Mouse (Mus musculus): ENCODE results near the gene Suox. TPM values are rescaled to one million over a fixed set of nuclear protein-coding genes. Genes with fewer than 3 reads are reported as not detected.

The Suox gene
- polyA plus RNA-seq, 1 experiment from 2014 or later, result 15.6 TPM

Other genes with a start within 250 kb of the Suox start
- 174 and 177 TPM in 2 replicates for gene Smarcc2, start 214.8 kb downstream of the Suox start, polyA plus RNA-seq (2016; fragmentation: Nextera tagmentation; extraction: Ambion mirVana)
- gene Myl6, start 179.9 kb downstream of the Suox start, polyA plus RNA-seq (2016; fragmentation: Nextera tagmentation; extraction: Ambion mirVana), result 879 and 909 TPM in 2 replicates
- 3.1 and 3.9 TPM in 2 replicates for gene Myl6b, start 175.4 kb downstream of the Suox start, polyA plus RNA-seq (2016; fragmentation: Nextera tagmentation; extraction: Ambion mirVana)
- gene Esyt1, start 148.2 kb downstream of the Suox start, polyA plus RNA-seq (2016; fragmentation: Nextera tagmentation; extraction: Ambion mirVana), result 38.3 and 45.3 TPM in 2 replicates
- 18.9 and 20.3 TPM in 2 replicates for gene Zc3h10, start 126.3 kb downstream of the Suox start, polyA plus RNA-seq (2016; fragmentation: Nextera tagmentation; extraction: Ambion mirVana)
- gene Rpl41, start 124.8 kb downstream of the Suox start, polyA plus RNA-seq (2016; fragmentation: Nextera tagmentation; extraction: Ambion mirVana), result 2,521 and 2,605 TPM in 2 replicates
- gene Pa2g4, start 108.1 kb downstream of the Suox start, polyA plus RNA-seq (2016; fragmentation: Nextera tagmentation; extraction: Ambion mirVana), result 155 and 156 TPM in 2 replicates
- 14.6 and 16.0 TPM in 2 replicates for gene Erbb3, start 84.4 kb downstream of the Suox start, polyA plus RNA-seq (2016; fragmentation: Nextera tagmentation; extraction: Ambion mirVana)
- gene Rps26, start 47.3 kb downstream of the Suox start, polyA plus RNA-seq (2016; fragmentation: Nextera tagmentation; extraction: Ambion mirVana), result 471 and 498 TPM in 2 replicates
- 7.9 and 8.3 TPM in 2 replicates for gene Ikzf4, start 28.1 kb downstream of the Suox start, polyA plus RNA-seq (2016; fragmentation: Nextera tagmentation; extraction: Ambion mirVana)
- gene Rab5b, start 22.2 kb upstream of the Suox start, polyA plus RNA-seq (2016; fragmentation: Nextera tagmentation; extraction: Ambion mirVana), result 90.8 and 101 TPM in 2 replicates
- 2.4 and 3.7 TPM in 2 replicates for gene Pmel, start 30.1 kb upstream of the Suox start, polyA plus RNA-seq (2016; fragmentation: Nextera tagmentation; extraction: Ambion mirVana)
- 64.0 and 65.8 TPM in 2 replicates for gene Cdk2, start 31.0 kb upstream of the Suox start, polyA plus RNA-seq (2016; fragmentation: Nextera tagmentation; extraction: Ambion mirVana)
- gene Dgka, start 70.8 kb upstream of the Suox start, polyA plus RNA-seq (2016; fragmentation: Nextera tagmentation; extraction: Ambion mirVana), result 5.5 and 6.8 TPM in 2 replicates
- gene Pym1, start 73.8 kb upstream of the Suox start, polyA plus RNA-seq (2016; fragmentation: Nextera tagmentation; extraction: Ambion mirVana), result 49.1 and 50.5 TPM in 2 replicates
- gene Mmp19, start 116.8 kb upstream of the Suox start, polyA plus RNA-seq (2016; fragmentation: Nextera tagmentation; extraction: Ambion mirVana), result 0.28 and 0.54 TPM in 2 replicates
- 60.2 and 63.3 TPM in 2 replicates for gene Dnajc14, start 130.0 kb upstream of the Suox start, polyA plus RNA-seq (2016; fragmentation: Nextera tagmentation; extraction: Ambion mirVana)
- gene Tmem198b, start 130.3 kb upstream of the Suox start, polyA plus RNA-seq (2016; fragmentation: Nextera tagmentation; extraction: Ambion mirVana), result 18.7 and 19.7 TPM in 2 replicates
- 198 and 235 TPM in 2 replicates for gene Sarnp, start 143.3 kb upstream of the Suox start, polyA plus RNA-seq (2016; fragmentation: Nextera tagmentation; extraction: Ambion mirVana)
- gene Ormdl2, start 147.6 kb upstream of the Suox start, polyA plus RNA-seq (2016; fragmentation: Nextera tagmentation; extraction: Ambion mirVana), result 31.2 and 37.2 TPM in 2 replicates
- gene Gdf11, start 217.6 kb upstream of the Suox start, polyA plus RNA-seq (2016; fragmentation: Nextera tagmentation; extraction: Ambion mirVana), result 20.1 and 20.4 TPM in 2 replicates
- gene Cd63, start 226.9 kb upstream of the Suox start, polyA plus RNA-seq (2016; fragmentation: Nextera tagmentation; extraction: Ambion mirVana), result 199 and 208 TPM in 2 replicates
- 13.5 and 15.7 TPM in 2 replicates for gene Rdh5, start 248.8 kb upstream of the Suox start, polyA plus RNA-seq (2016; fragmentation: Nextera tagmentation; extraction: Ambion mirVana)
- 227 and 233 TPM in 2 replicates for gene Bloc1s1, start 250.0 kb upstream of the Suox start, polyA plus RNA-seq (2016; fragmentation: Nextera tagmentation; extraction: Ambion mirVana)

Measured in neural tube, embryonic 12.5 days (tissue).